Mouse (Mus musculus) T-helper 17 cell (primary cell): ENCODE results near the gene Cdk5r2.

Experiments
- in situ Hi-C, 2 experiments: fragments of 300-600 bp; cut with MboI, MseI; formaldehyde crosslinking; loops; 1 replicate in 1 of 2; 2 replicates in 1 of 2; pipeline ENCODE4 v1.15.1; 2025; ENCODE audit warnings: high pct_unique_total_duplicates in 2 of 2

Cdk5r2 gene

DNA sequence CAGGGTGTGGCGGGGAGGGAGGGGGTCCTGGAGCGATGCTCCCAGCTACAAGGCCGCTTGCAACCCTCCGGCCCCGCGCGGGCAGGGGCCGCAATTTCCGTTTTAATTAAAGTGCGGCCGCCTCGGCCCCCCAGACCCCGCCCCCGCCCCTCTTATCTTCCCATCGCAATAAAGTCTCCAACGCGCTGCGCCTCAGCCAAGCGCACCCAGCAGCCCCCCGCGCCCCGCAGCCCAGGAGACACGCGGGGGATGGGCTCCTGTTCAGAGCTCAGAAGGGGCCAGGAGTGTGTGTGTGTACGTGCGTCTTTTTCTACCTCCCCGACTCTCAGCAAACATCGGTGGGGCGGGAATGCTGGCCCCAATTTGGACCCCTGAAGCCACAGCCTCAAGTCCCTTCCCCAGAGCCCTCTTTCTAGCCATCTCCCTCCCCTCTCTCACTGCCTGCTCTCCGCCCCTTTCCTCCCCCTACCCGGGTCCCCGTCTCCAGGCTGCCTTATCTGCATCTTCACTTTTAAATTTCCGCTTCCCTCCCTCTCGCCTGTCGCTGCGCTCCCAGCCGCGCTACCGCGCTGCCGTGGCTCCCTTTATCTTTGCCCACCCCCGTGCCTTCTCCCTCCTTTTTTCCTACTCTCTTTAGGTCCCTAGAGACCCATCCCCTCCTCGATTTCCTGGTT lies 30.8 kb downstream of the Cdk5r2 start, which contains the start of gene Fev:
TSS of gene Fev (minus strand) at position 51 of the 674 bp plus-strand sequence.
- in situ Hi-C loops, result no loop called here

DNA sequence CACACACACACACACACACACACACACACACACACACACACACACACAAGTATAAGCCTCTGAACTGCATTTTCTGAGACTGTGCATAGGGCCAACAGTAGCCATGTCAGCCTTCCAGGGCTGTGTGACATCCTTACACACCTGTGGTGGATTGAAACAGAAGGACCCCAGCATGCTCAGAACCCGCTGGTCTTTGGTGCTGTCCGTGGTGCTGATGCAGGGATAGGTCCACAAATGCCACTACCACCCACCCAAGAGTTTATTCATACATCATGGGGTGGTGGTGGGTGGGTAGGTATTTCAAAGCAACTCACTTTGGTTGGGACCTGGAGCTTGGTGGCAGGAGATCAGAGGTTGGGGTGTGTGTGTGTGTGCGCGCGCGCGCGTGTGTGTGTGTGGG lies 36.8 kb downstream of the Cdk5r2 start:
- in situ Hi-C loops, result loop anchor here (10.0 kb wide), 1 partner anchor 233 kb away; the partner anchor contains the start of gene Nhej1 (in 2 of the 2)

DNA sequence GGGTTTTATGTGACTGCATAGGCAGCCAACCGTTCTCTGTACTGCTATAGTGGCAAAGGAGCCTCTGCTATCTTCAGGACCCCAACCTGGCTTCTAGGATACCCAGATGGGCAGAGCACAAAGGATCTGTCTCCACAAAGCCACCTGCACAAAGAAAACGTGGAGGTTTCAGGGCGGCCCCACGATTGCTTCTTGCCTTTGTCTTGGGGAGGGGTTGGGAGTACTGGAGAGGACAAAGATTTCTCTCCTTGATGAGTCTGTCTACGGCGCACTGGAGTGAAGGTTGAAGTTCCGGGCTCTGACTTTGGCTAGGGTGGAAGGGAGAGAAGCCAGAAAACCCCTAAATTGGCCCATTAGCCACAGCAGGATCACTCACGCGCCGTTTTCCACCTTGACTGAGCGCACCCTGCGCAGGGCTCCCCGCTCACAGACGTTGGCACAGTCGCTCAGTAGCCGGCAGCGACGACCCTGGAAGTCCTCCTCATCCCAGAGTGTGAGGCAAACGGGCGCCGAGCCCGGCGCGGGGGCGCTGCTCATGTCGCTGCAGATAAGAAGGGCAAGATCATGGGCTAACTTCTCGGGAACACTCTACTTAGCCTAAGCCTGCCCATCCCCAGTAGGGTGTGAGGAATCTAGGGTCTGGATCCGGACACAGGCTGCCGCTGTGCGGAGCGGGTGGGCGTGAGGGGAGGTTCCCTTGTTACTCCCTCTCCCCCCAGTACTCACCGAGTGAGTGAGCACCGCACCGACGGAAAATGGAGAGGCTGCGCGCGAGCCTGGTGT lies 37.8 kb downstream of the Cdk5r2 start:
- in situ Hi-C loops, result loop anchor here (10.0 kb wide), 1 partner anchor 232 kb away; the partner anchor contains the start of gene Nhej1 (in 2 of the 2)

DNA sequence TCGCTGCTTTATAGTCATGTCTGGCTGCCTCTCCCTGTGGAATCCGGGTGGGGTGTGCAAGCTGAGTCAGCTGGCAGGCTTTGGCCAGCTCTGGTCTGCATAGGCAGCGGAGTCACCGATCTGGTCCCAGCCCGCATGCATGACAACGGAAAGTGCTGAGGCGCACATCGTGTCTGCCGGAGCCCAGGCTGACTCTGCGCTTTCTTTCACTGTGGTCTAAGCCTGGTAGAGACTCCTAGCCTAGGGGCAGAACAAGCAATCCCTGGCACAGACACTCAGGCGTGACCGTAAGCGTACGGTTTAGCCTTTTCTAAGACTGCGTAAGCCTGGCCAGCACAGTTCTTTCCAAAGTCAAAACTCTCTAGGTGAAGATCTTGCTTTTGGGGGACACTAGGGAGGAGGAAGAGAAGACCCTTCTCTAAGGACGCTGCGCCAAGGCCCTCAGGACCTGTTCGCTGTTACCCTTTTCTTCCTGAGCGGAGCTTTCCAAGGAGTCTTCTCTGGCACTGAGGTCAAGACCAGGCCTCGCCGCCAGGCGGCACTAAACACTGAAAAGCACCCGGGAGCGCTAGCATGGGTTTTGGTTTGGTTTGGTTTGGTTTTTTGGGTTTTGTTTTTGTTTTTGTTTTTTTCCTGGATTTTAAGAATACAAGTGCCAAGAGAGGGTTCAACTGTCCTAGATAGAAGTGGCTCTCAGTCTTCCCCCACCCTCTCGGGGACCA lies 38.6 kb downstream of the Cdk5r2 start, which contains the start of gene Cryba2:
TSS of gene Cryba2 (minus strand) at position 10 of the 722 bp plus-strand sequence.
- in situ Hi-C loops, result loop anchor here (10.0 kb wide), 1 partner anchor 232 kb away; the partner anchor contains the start of gene Nhej1 (in 2 of the 2)

GRCm38 (mm10) chr1:74894966-74895365 lies 40.2 kb downstream of the Cdk5r2 start:
- in situ Hi-C loops, result loop anchor here (10.0 kb wide), 1 partner anchor 230 kb away; the partner anchor contains the start of gene Nhej1 (in 2 of the 2)

DNA sequence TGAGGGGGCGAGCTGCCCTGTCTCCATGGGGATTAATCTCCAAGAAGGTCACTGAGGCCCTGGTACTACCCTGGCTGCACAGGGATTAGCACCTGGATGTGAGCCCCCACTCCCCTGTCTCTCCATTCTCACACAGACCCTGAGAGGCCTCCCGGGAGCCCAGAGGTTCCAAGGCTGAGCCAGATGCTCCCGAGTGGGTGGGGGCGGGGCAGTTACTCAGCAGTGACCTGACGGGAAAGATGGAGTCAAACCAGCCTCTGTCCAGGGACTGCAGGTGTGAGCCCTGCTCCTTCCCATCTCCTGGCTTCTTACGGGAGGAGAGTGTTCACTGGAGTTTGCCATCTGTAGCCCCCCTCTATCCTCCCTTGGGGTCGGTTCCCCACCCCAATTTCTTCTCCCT lies 43.2 kb downstream of the Cdk5r2 start:
- in situ Hi-C loops, result loop anchor here (10.0 kb wide), 1 partner anchor 227 kb away; the partner anchor contains the start of gene Nhej1 (in 2 of the 2)

DNA sequence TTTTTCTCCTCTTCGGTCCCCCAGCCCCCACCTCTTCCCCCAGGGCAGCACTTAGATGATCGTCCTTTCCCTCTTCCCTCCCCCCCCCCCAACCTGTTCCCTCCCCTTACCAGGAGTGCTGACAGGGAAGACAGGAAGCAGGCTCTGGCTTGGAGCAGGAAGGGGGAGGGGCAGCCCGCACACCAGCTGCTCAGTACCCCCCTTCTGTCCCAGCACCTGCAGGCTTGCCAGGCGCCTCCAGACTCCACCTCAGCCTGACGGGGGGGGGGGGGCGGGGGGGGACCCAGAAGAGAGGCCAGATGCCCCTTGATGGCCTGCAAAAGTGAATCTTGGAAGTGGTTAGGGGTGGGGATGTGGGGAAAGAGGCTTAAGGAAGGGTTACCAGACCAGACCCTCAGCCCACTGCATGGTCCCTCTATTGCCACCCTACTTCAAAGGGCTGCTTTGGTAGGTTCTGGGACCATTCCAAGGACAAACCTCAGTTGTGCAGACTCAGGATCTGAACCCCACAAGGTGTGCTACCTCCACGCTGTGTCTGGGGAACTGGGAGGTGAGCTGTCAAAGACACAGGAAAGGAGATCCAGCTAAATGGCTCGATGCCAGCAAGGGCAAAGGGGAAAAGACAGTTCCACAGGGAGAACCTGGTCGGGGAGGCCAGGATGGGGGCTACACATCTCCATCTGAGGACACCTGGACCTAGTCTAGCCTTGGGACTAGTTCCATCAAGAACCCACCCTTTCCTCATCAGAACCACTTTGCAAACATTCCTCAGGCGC lies 44.1 kb downstream of the Cdk5r2 start:
- in situ Hi-C loops, result loop anchor here (10.0 kb wide), 1 partner anchor 226 kb away; the partner anchor contains the start of gene Nhej1 (in 2 of the 2)

DNA sequence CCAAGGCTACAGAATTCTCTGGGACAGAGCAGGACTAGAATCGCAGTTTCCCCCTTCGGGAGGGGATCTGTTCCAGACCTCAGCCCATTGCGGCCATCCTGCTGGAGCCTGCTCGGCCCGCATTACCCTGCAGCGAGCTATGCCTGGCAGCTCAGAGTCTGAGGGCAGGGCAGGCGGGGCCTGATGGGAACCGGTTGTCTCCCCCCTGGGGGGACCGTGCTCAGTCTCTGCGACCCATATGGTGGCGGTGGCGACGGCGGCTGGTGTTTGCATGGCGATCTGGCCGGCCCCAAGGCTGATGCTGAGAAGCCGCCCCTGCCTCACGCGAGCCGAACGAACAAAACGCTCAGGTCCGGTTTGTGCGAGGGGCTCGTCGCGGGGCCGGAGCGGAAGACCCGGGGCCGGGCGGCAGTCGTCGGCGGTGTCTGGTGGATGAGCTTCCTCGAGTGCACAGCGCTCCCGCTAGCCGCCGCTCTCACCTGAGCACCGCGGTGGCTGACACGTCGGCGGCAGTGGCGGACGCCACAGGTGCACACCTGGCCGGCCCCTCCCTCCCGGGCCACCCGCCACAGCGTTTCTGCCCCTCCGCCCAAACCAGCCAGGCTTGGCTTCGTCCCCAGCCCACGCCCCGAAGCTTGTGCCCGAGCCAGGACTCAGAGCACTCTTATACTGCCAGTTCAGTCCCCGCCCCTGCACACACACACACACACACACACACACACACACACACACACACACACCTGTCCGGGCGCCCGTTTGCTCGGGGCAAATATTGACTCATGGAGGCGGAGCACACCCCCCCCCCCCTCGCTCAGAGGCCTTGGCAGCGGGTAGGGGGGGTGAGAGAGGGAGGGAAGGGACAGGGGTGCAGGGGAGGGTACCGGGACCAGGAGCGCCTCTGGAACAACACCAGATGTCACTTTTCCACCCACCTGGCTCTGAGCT lies 45.9 kb downstream of the Cdk5r2 start:
- in situ Hi-C loops, result no loop called here

DNA sequence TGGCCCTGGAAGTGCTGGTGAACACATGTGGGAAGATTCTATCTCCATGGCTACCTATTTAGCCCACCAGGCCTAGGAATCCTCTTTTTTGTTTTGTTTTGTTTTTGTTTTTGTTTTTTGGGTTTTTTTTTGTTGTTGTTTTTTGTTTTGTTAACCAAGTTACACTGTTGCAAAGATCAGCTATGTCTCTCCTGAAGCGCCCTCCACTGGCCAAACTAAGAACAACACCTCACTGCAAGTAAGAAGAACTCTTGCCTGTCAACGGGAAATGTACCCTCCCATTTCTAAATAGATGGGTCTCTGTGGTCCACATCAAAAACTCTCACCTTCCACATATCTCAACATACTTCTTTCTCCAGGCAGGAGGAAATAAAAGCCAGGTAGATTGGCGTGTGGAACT lies 47.0 kb downstream of the Cdk5r2 start:
- in situ Hi-C loops, result no loop called here

- in situ Hi-C loops, result no loop called here
These were observed 47.5 kb downstream of the Cdk5r2 start for GRCm38 (mm10) chr1:74902191-74902590.
